Mouse (Mus musculus) liver, postnatal 0 days (tissue): ENCODE measurements around the gene Gnas.

Source experiments
- CTCF ChIP-seq: sonication (generic); IDR thresholded peaks from 2 replicates; pipeline ENCODE4 v1.5.1; 2016; ENCODE audit warnings: antibody characterized with exemption, low read depth
- EP300 ChIP-seq: IDR thresholded peaks from 2 replicates; pipeline ENCODE4 v1.6.1; 2016; ENCODE audit warnings: antibody characterized with exemption, low read depth, mild to moderate bottlenecking

GRCm38 (mm10) chr2:174288673-174289430 lies 4.7 kb downstream of the Gnas start:
- TF ChIP-seq CTCF = no peak
- no peak for TF ChIP-seq EP300
